Mouse (Mus musculus) limb, embryonic 10.5 days (tissue): ENCODE measurements around the gene Adamtsl1. TPM values are rescaled to one million over a fixed set of nuclear protein-coding genes. Genes with fewer than 3 reads are reported as not detected.

Experiments used
- DNase-seq: peaks from one replicate; pipeline ENCODE4 v3.0.0-alpha.2; 2017; ENCODE audit warnings: low spot score
- H3K27ac ChIP-seq: fragments of 300-500 bp; sonication (generic); 2 replicates; pipeline ENCODE4 v1.5.1; 2016; ENCODE audit warnings: mild to moderate bottlenecking
- H3K27me3 ChIP-seq: fragments of 300-500 bp; sonication (generic); 2 replicates; pipeline ENCODE4 v1.6.1; 2016; ENCODE audit warnings: low read depth, mild to moderate bottlenecking; ENCODE audit not compliant: poor library complexity, severe bottlenecking
- H3K36me3 ChIP-seq: fragments of 300-500 bp; sonication (generic); 2 replicates; pipeline ENCODE4 v1.6.1; 2016; ENCODE audit warnings: mild to moderate bottlenecking, moderate library complexity
- H3K4me1 ChIP-seq: fragments of 300-500 bp; sonication (generic); 2 replicates; pipeline ENCODE4 v1.6.1; 2016
- H3K4me3 ChIP-seq: fragments of 300-500 bp; sonication (generic); 2 replicates; pipeline ENCODE4 v1.5.1; 2016; ENCODE audit warnings: mild to moderate bottlenecking, moderate library complexity
- H3K9me3 ChIP-seq: fragments of 300-500 bp; sonication (generic); replicated peaks from 2 replicates; pipeline ENCODE4 v1.6.1; 2016; ENCODE audit warnings: mild to moderate bottlenecking
- WGBS: fragments of 180-500 bp; shearing (Covaris S2); methylation state at CpG from one replicate; pipeline ENCODE4 v1.1.7; 2016; 5-methylcytosine and 5-hydroxymethylcytosine counted together
- polyA plus RNA-seq: library from polyadenylated mRNA; unstranded; fragments of >200 nt; fragmentation: Nextera tagmentation; extraction: Ambion mirVana; gene quantifications from 2 replicates; pipeline ENCODE4 v1.2.1, GENCODE M21; 2016

Gene Adamtsl1
- polyA plus RNA-seq, 1 experiment from 2014 or later = 3.7 TPM

DNA sequence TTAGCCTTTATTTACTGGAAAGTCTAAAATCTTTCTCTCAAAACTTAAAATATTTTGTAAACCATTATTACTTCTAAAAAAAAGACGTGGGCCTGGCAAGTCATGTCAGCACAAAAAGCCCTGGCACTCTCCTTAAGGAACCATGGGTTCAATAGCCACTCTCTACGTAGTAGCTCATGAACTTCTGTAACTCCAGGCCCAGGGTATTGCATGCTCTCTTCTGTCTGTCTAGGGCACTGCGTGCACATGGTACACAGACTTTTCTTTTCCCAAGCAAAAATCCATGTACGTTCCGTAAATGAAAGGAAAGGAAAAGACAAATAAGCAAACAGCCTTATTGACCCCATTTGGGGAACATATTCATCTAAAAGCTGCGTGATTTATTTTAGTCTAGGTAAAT, 253.7 kb downstream of the Adamtsl1 start:
- WGBS = 74% methylated on average over 6 of the region's 6 CpGs
- peak overlapping the region; percentile 81 for H3K27ac ChIP-seq
- no peaks in the 10 kb centered on the region for H3K27me3 ChIP-seq
- H3K36me3 ChIP-seq = no peaks in the 10 kb centered on the region
- H3K4me1 ChIP-seq = peaks cover 27% of the 10 kb centered on the region
- no peak for DNase-seq
- no peaks in the 10 kb centered on the region for H3K9me3 ChIP-seq
- H3K4me3 ChIP-seq = no peak overlapping the region

DNA sequence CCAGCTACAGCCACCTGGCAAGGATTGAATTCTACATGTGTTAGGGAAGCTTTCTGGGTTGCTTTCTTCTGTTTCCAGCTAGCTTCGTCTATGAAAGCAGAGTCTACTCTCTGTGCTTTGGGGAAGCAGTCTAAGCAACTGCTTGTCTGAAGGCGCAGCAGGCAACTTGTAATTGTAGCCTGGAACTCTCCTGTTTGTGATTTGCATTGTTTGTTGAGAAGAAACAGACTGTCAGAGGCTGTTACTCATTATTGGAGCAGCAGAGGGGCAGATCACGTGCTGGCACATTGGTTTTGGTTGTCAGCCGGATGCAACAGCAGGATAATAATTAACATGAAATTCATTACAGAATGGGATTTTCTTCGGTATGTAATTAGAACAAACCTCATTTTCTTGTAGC, 254.1 kb downstream of the Adamtsl1 start:
- 22% methylated on average over 5 of the region's 5 CpGs for WGBS
- Histone ChIP-seq H3K4me1 (peaks cover 27% of the 10 kb centered on the region), H3K4me3 (no peak overlapping the region), H3K27me3 (no peaks in the 10 kb centered on the region), H3K27ac (peak overlapping the region; percentile 81), H3K9me3 (no peaks in the 10 kb centered on the region), H3K36me3 (no peaks in the 10 kb centered on the region)
- DNase-seq = peak; percentile 39

DNA sequence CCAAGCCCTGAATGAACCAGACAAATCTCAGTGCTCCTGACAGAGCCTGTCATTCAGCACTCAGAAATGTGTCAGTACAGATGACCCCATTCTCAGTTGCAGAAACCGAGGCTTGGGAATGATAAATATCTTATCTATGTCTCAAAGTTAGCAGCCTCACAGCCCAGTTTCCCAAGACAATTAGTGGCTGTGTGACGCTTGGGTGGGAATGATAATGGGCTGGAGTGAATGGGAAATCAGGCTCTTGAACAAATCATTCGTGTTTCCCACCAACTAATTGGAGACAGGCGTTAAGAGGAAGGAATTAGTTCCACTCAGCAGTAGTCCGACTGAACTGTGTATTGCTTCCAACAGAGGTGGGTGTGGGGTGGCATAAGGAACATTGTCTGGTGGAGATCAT, 268.5 kb downstream of the Adamtsl1 start:
- Histone ChIP-seq H3K36me3 (no peaks in the 10 kb centered on the region), H3K27me3 (no peaks in the 10 kb centered on the region), H3K27ac (no peak overlapping the region), H3K9me3 (no peaks in the 10 kb centered on the region), H3K4me1 (peaks cover 4% of the 10 kb centered on the region), H3K4me3 (no peak overlapping the region)
- DNase-seq = no peak
- 45% methylated on average over 5 of the region's 5 CpGs for WGBS

DNA sequence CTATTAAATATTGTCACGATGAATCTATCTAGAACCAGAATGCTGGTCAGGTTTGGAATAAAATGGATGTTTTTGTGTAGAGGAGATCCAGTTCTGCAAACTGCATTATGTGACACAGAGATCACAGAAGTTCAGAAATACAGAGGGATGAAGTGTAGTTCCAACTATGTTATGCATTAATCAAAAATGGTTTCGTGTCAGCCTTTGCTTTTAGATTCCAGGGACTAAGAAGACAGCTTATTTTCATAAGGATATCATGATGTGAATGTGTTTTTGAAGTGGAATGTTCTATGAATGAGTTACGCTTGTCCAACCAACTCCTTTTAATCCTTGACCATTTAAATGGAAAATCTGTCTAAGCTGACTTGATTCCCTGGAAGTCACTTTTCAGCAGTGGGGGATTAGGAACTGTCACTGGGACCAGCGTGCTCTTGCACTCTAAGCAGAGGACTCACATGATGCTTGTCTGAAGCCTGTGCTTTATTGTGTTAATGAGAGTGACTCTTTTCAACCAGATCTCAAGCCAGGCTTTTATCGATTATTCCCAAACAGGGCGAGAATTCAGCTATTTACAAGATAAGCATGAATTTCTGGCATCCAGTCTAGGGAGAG, 269.9 kb downstream of the Adamtsl1 start:
- Histone ChIP-seq H3K9me3 (no peaks in the 10 kb centered on the region), H3K27ac (no peak overlapping the region), H3K4me3 (no peak overlapping the region), H3K36me3 (no peaks in the 10 kb centered on the region), H3K27me3 (no peaks in the 10 kb centered on the region), H3K4me1 (peaks cover 4% of the 10 kb centered on the region)
- 67% methylated on average over 6 of the region's 6 CpGs for WGBS
- DNase-seq = no peak

DNA sequence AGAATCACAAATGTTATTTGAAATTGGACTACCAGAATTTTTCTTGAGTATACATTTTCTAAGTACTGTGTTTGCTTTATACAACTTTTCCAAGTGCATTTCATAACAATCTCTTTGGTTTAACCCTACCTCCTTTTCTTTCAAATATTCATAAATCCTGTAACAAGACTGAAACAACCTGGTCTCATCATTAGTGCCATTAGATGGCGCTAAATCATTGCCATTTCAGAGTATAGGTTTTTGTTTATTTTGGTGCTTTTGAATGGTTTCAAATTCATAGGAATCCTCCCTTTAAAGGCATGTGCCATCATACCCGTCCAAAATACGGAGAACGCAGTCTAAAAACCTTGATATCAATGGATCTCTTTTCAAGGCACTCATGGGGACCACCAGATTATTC, 270.5 kb downstream of the Adamtsl1 start:
- WGBS = 65% methylated on average over 4 of the region's 4 CpGs

DNA sequence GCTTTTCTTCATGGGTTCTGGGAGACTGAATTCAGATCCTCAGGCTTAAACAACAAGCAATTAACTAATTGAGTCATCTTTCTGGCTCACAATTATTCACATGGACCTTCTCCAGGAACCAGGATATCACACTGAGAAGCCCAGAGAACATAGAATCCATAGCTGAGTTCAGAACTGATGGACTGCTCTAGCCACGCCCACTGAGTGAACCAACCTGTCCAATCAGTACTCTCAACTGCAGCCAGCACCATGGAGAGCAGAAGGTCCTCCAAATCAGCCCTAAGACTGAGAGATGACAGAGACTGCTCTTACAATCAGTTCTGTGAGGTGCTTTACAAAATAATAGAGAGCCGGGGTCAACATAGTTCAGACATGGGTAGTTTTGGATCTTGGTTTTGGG, 276.3 kb downstream of the Adamtsl1 start:
- Histone ChIP-seq H3K9me3 (no peaks in the 10 kb centered on the region), H3K27ac (no peak overlapping the region), H3K36me3 (no peaks in the 10 kb centered on the region), H3K4me3 (no peak overlapping the region), H3K4me1 (no peaks in the 10 kb centered on the region), H3K27me3 (no peaks in the 10 kb centered on the region)
- DNase-seq = no peak
- WGBS = 55% methylated on average over 2 of the region's 2 CpGs

More for the DNA sequence above, 270.5 kb downstream of the Adamtsl1 start:
- no peaks in the 10 kb centered on the region for H3K36me3 ChIP-seq
- DNase-seq = no peak
- H3K27me3 ChIP-seq = no peaks in the 10 kb centered on the region
- H3K9me3 ChIP-seq = no peaks in the 10 kb centered on the region
- no peak overlapping the region for H3K4me3 ChIP-seq
- H3K4me1 ChIP-seq = peaks cover 4% of the 10 kb centered on the region
- no peak overlapping the region for H3K27ac ChIP-seq

DNA sequence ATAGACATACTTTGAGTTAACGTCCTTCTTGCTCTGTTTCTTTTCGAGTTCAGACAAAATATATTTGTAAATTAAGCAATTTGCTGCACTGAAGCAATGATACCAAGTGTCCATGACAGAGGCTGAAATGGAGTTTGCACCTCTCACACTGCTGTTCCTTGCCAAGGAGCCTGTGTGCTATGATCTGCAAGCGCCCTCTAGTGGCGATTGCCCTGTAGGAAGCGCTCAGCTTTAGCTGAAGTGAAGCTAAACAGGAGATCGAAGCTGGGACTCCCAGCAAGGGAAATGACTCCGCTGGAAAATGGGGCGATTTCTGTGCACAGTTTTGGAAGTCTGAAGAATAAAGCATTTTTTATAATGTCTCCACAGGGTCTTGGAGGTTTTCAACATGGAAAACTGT, 287.8 kb downstream of the Adamtsl1 start:
- H3K4me1 ChIP-seq = no peaks in the 10 kb centered on the region; the same call in 1 of the 2 replicates

DNA sequence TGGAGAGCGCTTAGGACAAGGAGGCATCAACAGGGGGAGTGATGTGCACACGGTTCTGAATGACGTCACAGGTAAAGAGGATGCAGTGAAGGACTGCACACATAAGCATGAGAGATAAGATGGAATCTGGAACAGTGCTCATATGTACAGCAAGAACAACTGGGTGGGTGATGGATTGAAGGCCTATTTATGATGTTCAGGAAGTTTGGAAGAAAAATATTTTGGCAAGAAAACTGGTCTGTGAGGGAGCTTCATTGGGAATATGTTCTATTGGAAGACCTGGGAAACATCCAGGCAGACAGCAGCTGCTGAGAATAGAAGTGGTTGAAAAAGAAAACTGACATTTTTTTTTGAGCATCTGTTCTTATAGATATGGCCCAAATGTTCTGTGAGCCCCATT, 300.4 kb downstream of the Adamtsl1 start:
- no peaks in the 10 kb centered on the region for H3K36me3 ChIP-seq
- H3K27ac ChIP-seq = no peak overlapping the region
- H3K9me3 ChIP-seq = no peaks in the 10 kb centered on the region
- 79% methylated on average over 3 of the region's 3 CpGs for WGBS
- H3K27me3 ChIP-seq = no peaks in the 10 kb centered on the region
- no peak for DNase-seq
- no peaks in the 10 kb centered on the region for H3K4me1 ChIP-seq
- H3K4me3 ChIP-seq = no peak overlapping the region

More for the DNA sequence above, 287.8 kb downstream of the Adamtsl1 start:
- no peaks in the 10 kb centered on the region for H3K9me3 ChIP-seq
- peak; percentile 84 for DNase-seq
- WGBS = 6% methylated on average over 8 of the region's 8 CpGs
- no peaks in the 10 kb centered on the region for H3K36me3 ChIP-seq
- no peak overlapping the region for H3K4me3 ChIP-seq
- no peak overlapping the region for H3K27ac ChIP-seq
- no peaks in the 10 kb centered on the region for H3K27me3 ChIP-seq

DNA sequence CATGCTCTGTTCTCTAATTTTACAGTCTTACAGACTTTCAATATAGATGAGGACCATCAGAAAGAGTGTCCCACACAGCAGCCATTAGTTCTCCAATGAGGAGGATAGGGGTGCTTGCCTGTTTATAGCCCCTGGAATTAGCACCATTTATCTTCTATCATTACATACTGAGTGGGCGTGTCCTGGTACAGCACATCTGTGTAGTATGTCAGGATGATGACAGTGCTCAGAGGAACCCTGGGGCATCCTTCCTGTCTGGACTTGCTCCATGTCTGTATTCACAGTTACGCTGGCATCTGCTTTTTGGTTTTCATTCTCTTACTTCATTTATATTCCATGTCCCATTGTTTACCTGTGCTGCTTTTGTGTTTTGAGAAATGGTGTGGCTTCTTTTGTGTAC, 304.5 kb downstream of the Adamtsl1 start:
- no peak for DNase-seq
- no peaks in the 10 kb centered on the region for H3K27me3 ChIP-seq
- WGBS = 76% methylated on average over 2 of the region's 2 CpGs
- no peak overlapping the region for H3K4me3 ChIP-seq
- H3K36me3 ChIP-seq = no peaks in the 10 kb centered on the region
- no peaks in the 10 kb centered on the region for H3K9me3 ChIP-seq
- no peaks in the 10 kb centered on the region for H3K4me1 ChIP-seq
- no peak overlapping the region for H3K27ac ChIP-seq

DNA sequence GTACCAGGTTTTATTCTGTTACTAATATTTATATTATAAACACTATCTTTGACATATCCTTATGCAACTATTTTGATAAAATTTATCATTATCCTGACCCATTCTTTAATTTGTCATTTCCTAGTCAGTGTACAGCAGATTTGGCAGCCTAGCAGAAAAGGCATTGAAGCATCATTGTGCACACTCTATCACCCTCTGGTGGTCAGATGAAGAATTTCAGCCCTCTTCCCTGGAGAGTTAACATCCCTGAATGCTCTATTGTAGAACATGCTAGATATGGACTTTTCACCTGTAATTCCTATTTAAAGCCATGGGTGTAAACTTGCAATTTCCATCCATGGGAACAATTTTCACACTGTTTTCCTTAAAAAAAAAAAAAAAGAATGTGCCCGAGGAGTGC, 305.2 kb downstream of the Adamtsl1 start:
- H3K4me3 ChIP-seq = no peak overlapping the region
- 84% methylated on average over 1 of the region's 1 CpGs for WGBS
- H3K27ac ChIP-seq = no peak overlapping the region
- peak; percentile 41 for DNase-seq
- H3K36me3 ChIP-seq = no peaks in the 10 kb centered on the region
- no peaks in the 10 kb centered on the region for H3K9me3 ChIP-seq
- no peaks in the 10 kb centered on the region for H3K4me1 ChIP-seq
- no peaks in the 10 kb centered on the region for H3K27me3 ChIP-seq

DNA sequence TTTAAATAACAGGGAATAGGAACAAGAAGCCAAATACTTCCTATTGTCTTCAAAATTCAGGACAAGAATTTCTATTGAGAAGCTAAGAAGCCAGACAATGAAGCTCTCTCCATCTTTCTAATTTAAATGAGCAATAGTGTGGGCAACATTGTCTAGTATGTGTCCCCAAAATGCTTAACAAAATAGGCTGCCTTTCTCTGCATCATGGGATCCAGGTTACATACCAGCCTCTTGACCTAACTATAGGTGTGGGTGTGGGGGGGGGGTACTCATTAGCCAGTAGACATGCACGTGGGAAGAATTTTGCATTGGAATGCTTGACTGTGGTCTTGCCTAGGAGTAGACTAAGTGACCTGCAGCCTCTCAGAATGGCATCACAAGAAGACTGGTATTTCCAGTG, 305.9 kb downstream of the Adamtsl1 start:
- H3K27me3 ChIP-seq = no peaks in the 10 kb centered on the region
- no peaks in the 10 kb centered on the region for H3K4me1 ChIP-seq
- H3K27ac ChIP-seq = no peak overlapping the region
- DNase-seq = no peak
- H3K9me3 ChIP-seq = no peaks in the 10 kb centered on the region
- H3K36me3 ChIP-seq = no peaks in the 10 kb centered on the region
- WGBS = 30% methylated on average over 1 of the region's 1 CpGs
- no peak overlapping the region for H3K4me3 ChIP-seq

DNA sequence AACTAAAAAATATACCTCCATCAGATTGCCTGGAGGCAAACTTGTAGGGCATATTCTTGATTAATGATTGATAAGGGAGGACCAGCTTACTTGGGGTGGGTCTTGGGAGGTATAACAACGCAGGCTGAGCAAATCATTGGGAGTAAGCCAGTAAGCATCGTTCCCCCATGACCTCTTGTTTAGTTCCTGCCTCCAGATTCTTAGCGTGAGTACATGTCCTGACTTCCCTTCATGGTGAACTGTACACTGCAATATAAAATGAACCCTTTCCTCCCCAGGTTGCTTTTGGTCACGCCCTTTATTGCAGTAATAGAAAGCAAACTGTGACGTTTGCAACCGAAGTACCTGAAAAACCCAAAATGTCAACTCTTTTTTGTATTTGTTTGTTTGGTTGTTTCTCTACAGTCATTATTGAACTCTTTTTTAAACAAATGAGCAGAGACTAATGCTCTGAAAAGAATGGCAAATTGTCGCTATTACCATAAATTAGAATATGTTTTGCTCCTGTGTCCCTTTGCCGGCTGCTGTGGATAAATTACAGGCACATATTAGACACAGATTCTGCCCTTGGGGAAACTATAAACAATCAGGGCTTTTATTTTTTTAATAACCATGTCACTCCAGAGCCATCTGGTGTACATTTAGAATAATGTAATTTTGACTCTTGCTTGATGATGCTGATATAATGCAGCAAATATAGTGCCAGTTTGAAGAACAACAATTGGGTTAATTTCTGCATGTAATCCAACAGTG, 310.2 kb downstream of the Adamtsl1 start:
- WGBS = 80% methylated on average over 8 of the region's 8 CpGs
- H3K27ac ChIP-seq = no peak overlapping the region
- no peak for DNase-seq
- no peak overlapping the region for H3K4me3 ChIP-seq
- no peaks in the 10 kb centered on the region for H3K27me3 ChIP-seq
- H3K36me3 ChIP-seq = no peaks in the 10 kb centered on the region
- H3K9me3 ChIP-seq = no peaks in the 10 kb centered on the region
- H3K4me1 ChIP-seq = no peaks in the 10 kb centered on the region

DNA sequence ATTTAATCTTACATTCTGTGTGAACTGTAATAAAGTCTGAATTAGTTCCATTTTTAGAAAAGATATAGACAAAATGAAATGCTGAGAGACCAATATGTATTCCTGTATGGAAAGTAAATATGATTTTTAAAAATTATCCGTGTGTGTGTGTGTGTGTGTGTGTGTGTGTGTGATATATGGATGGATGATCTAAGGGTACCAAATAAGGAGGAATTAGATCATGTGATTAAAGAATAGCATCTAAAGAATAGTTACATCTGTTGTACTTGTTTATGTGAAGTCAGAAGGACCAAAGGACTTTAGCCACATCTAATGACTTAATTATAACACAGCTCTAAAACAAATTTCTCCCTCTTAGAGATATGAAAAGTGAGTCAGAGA, 310.7 kb downstream of the Adamtsl1 start:
- 80% methylated on average over 1 of the region's 1 CpGs for WGBS
- Histone ChIP-seq H3K9me3 (no peaks in the 10 kb centered on the region), H3K36me3 (no peaks in the 10 kb centered on the region)

More for the DNA sequence above, 310.7 kb downstream of the Adamtsl1 start:
- Histone ChIP-seq H3K4me3 (no peak overlapping the region), H3K27me3 (no peaks in the 10 kb centered on the region), H3K4me1 (peaks cover 2% of the 10 kb centered on the region; the same call in 1 of the 2 replicates), H3K27ac (no peak overlapping the region)
- no peak for DNase-seq
